Mouse (Mus musculus): ENCODE results near the gene Ern1. TPM values are rescaled to one million over a fixed set of nuclear protein-coding genes. Genes with fewer than 3 reads are reported as not detected.
"Not testable (repeated sequence)": the region's sequence is repeated elsewhere in the genome, so short reads cannot be mapped to it uniquely, and the experiment has no call there.

The Ern1 gene
- total RNA-seq, 2 experiments from 2014 or later, result 7.0 to 14.2 TPM

DNA sequence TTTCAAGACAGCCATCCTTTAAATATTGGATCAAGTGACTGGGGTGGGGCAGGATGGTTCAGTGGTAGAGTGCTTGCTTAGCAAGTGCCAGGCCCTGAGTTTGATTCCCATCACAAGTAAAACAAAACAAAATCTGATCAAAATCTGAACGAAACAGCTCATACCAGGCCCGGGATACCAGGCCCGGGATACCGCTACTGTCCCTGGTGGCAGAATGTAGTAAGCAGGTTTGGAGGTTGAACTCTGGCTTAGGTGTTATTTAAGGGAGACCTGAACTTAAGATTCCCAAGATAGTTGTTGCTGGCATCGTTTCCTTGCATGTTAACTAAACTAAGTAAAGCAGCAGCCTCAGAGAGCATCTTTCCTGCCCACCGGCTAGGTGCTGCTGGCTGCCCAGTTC, 18.6 kb upstream of the Ern1 start:
- ATAC-seq (replicated peaks; ENCODE audit: low FRiP score, low TSS enrichment, poor library complexity, severe bottlenecking), result no peak

DNA sequence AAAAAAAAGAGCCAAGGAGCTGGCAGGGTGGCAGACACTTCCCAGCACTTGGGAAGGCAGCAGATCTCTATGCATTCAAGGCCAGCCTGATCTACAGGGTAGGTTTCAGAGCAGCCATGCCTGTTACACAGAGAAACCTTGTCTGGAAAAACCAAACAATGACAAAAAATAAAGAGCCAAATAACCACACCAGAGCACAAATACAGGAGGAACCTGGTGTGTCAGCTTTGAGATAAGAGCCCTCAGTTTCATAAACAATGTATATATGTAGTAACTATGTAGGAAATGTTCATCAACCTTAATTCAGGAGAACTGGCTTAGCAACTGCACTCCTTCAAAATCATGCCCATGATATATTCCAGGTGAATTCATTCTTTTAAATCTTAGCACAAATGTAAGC, 16.5 kb upstream of the Ern1 start:
- ATAC-seq (replicated peaks; ENCODE audit: low FRiP score, low TSS enrichment, poor library complexity, severe bottlenecking), result no peak

DNA sequence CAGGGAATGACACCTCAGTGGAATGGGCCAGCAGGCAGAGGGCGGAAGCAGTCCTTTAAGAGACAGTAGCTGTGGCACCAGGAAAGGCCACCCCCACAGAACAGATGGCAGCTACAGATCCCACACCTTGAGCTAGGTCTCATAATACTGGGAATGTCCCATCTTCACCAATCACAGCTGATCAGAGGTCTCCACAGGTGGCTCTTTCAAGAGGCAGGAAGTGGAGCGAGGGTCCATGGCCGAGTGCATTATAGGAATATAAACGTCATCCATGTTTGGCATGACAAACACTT, 15.7 kb upstream of the Ern1 start:
- no peak for ATAC-seq (replicated peaks; ENCODE audit: low FRiP score, low TSS enrichment, poor library complexity, severe bottlenecking)

DNA sequence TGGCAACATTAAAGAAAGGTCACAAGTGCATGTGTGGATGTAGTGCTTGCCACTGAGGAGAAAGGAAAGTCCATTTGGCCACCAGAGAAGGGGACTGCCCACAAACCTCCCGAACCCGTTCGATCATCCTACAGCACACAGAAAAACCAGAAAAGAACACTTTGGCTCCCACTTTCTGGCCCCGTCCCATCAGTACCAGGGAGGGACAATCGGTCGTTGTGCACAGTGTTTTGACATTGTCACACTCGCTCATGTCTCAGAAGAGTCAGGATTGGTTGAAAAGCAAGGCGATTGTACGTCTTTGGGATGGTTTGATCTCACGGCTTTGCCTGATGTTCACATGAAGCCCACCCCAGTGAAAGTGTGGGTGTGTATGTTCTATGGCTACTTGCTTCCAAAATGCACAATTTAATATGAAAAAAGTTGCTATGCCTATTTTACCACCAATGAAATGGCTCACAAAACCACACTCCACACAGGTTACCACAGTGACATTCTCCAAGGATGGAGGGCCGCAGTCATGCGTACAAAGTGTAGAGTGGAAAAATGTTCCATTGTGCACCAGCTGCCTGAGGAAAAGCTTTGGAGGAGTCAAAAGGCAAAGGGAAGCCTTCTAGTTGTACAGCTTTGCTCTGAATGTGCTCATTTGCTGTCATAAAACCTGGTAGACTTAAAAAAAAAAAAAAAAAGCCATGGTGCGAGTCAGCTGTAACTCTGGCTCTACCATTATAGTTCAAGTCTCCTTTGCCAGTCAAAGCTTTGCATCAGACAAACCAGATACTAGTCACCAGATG, 15.2 kb upstream of the Ern1 start:
- ATAC-seq (replicated peaks; ENCODE audit: low FRiP score, low TSS enrichment, poor library complexity, severe bottlenecking), result no peak

DNA sequence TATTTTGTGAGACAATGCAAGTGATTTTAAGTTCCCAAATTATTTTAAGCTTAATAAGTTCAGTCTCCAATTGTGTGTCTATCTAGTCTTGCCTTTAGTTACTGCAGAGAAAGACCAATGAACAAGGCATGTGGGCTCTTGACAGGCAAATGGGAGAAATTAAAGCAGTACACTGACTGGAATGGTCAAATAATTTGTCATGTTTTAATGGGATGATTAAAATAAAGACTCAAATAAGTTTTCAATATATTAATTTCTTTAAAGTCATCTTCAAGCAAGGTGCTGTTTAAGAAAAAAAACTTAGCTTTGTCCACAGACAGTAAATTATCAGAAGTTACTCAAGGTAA, 14.5 kb upstream of the Ern1 start:
- ATAC-seq (replicated peaks; ENCODE audit: low FRiP score, low TSS enrichment, poor library complexity, severe bottlenecking), result no peak

DNA sequence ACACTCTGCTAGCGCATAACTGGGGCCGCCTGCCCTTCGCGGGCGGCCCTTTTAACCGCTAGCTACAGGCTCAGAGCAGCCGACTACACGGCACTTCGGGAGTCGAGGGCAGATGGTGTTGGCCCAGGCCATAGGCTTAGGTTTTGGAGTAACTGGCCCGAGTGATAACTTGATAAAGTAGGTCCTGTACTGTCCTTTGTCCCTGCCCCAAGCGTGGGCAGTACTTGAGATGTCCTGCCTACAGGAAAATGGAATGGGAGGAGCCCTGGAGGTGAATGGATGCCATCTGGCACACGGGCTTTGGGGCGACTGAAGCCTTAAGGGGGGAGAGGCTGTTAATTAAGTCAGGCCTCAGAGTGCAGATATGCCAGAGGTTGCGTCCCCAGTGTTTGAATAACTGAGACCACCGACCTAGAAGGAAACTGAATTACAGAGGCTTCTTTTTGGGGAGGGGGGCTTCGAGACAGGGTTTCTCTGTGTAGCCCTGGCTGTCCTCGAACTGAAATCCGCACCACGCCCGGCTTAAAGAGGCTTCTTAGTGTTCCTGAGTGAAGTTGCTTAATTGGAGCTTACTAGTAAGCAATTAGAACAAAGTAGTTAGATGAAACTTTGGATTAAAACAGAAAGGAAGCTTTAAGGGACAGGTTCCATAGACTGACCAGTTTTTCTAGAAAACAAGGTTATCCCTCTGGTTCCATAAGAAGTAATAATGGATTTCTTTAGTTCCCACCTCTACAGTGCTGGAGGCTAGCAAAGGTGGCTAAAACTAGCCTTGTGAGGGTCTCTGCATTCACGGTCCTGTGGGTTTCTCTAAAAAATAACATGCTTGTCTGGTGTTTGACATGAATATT, 13.9 kb upstream of the Ern1 start:
- peak; percentile 56 for ATAC-seq (replicated peaks; ENCODE audit: low FRiP score, low TSS enrichment, poor library complexity, severe bottlenecking)

DNA sequence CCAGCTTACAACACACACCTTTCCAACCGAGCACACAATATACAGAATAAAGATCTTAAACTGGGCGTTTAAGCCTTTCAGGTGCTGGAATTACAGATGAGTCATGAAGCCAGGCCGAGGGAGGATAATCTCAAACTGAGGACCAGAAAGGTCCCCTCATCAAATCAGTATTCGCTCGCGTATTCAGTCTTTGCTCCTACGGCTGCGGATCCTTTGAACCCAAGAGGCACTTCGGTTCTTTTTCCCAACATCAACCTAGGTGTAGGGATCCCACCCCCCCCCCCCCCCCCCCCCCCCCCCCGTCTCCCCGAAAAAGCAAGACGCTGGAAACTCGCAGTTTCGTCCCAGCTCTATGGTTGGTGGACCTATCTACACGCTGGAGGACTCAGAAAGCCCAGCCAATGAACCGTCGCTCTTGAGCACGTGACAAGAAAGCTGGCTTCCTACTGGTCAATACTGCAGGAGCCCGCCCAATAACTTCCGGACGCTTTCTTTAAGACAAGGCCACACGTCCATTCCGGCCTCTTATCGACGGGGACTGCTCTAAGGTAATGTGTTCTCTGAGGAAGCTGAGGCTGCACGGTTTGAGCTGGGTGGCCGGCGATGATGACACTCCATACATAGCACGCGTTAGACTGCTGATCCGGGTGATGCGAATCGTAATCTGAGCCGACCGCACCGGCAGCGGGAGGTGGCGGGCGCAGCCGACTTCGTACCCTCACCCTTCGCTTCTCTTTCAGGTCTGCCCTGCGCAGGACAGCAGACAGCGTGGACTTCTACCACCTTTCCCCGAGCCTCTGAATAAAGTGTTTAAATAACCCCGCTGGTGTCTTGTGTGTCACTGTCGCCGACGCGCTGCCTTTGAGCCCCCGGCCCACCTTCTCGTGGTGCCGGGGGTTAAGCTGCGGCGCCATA, 13.0 kb upstream of the Ern1 start:
- peak; percentile 94 for ATAC-seq (replicated peaks; ENCODE audit: low FRiP score, low TSS enrichment, poor library complexity, severe bottlenecking)

DNA sequence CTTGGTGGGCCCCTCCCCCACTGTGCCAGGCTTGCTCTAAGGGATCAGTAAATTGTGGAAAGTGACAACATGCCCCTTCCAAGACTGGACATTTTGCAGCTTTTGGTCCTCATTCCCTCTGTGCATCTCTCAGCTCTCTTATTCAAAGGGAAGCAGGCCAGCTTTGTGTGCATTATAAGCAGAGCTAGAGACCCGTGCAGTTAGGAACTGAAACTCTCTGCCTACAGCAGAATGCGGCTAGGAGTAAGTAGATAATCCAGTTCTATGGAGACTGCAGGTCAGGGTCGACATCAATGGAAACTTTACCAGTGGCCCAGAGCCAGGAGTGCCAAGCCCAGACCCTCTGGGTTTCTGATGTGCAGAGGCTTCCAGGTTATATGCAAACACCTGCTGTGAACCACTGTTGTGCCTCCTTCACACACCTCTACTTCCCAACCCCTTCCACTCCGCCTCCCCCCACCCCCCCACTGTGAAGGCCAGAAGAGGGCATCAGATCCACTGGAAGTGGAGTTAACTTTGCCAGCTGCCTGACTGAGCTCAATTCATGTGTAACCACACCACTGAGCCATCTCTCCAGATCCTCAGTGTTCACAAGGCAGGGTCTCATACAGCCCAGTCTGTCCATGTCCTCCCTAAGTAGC, 11.2 kb upstream of the Ern1 start:
- no peak for ATAC-seq (replicated peaks; ENCODE audit: low FRiP score, low TSS enrichment, poor library complexity, severe bottlenecking)

DNA sequence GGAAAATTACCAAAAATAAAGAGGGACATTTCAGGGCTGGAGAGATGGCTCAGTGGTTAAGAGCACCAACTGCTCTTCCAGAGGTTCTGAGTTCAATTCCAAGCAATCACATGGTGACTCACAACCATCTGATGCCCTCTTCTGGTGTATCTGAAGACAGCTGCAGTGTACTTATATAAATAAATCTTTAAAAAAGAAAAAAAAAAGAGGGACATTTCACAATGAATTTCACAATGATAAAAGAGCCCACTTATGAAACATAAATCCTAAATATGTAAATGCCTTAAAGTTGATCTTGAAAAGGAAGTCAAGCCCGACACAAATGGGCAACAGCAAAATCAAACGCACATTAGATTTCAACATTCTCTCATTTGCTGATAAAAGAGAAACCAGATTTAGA, 10.3 kb upstream of the Ern1 start:
- no peak for ATAC-seq (replicated peaks; ENCODE audit: low FRiP score, low TSS enrichment, poor library complexity, severe bottlenecking)

DNA sequence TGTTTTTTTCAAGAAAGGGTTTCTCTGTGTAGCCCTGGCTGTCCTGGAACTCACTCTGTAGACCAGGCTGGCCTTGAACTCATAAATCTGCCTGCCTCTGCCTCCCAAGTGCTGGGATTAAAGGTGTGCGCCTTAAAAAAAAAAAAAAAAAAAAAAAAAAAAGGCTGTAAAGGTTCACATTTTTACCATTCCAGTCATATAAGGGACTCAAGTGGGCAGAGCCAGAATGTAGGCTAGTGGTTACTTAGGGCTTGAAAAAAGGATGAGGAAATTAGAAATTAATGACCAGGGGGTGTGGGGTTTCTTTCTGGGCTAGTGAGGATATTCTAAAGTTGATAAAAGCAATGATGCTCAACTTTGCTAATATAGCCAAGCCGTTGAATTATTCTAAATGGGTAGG, 9.4 kb upstream of the Ern1 start:
- not testable (repeated sequence) for ATAC-seq (replicated peaks; ENCODE audit: low FRiP score, low TSS enrichment, poor library complexity, severe bottlenecking)

DNA sequence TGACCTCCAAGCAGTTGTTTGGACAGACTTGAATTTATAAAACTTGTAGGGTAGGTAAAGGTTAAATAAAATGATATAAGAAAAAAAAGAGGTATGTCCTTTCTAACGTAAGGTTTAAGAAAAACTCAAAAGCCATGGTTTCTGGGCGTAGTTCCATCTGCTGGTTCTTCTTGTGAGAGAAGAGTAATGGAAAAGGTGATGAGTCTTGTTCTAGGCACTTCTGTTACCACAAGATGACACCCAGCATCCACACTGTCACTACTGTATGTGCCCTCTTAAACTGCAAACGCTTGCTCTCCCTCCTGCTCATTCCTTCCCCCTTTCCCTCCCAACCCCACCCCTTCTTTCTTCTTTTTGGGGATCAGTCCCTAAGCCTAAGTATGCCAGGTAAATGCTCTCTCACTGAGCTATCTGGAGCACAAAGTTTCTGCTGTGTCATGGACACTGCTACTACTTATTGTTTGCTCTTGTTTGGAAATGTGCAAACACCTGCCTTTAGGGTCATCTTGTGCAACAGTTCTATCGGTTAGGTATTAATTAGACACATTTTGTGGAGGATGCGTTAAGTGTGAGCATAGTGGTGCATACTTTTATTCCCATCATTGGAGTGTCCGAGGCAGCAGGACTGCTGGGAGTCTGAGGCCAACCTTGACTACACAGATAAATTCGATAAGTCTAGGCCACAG, 5.5 kb upstream of the Ern1 start:
- ATAC-seq (replicated peaks; ENCODE audit: low FRiP score, low TSS enrichment, poor library complexity, severe bottlenecking), result no peak

DNA sequence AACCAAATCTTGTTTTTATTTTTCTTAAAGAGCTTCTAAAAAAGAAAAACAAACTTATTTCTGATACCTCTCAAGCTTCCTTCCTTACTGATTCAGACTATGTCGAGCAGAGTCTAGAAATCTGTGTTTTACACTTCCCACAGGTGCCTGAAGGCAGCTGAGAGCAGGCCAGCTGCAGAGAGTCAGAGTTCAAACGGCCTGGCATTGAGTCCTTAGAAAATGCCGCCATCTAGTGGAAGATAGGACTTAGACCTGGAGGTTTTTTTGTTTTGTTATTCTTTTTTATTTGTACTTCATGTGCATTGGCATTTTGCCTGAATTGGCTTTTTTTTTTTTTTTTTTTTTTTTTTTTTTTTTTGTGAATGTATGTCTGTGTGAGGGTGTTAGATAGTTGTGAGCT, 3.7 kb upstream of the Ern1 start:
- ATAC-seq (replicated peaks; ENCODE audit: low FRiP score, low TSS enrichment, poor library complexity, severe bottlenecking), result peak; percentile 43; the same call in 1 of the 2 replicates

DNA sequence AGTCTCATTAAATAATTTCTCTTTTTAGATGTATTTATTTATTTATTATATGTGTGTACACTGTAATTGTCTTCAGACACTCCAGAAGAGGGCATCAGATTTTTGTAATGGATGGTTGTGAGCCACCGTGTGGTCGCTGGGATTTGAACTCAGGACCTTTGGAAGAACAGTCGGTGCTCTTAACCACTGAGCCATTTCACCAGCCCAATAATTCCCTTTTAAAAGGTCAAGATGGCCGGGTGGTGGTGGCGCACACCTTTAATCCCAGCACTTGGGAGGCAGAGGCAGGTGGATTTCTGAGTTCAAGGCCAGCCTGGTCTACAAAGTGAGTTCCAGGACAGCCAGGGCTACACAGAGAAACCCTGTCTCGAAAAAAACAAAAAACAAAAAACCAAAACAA, 2.9 kb upstream of the Ern1 start:
- ATAC-seq (replicated peaks; ENCODE audit: low FRiP score, low TSS enrichment, poor library complexity, severe bottlenecking), result not testable (repeated sequence)

DNA sequence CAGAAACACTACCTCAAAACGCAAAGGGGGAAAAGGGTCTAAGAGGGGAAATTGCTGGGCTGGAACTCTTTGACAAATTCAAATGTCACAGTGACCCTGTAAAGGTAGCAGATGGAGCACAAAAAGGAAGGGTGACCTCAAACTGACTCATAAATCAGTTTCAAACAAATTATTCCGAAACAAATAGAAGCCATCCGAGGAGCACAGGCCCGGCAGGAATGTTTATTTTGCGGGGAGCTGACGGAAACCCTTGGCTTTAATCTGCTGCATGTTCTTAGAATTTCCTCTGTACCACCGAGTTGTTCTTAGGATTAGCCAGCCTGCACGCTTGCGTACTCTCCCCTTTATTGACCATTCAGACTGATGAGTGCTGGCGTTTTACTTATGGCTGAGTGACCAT, 2.4 kb upstream of the Ern1 start:
- no peak for ATAC-seq (replicated peaks; ENCODE audit: low FRiP score, low TSS enrichment, poor library complexity, severe bottlenecking)

DNA sequence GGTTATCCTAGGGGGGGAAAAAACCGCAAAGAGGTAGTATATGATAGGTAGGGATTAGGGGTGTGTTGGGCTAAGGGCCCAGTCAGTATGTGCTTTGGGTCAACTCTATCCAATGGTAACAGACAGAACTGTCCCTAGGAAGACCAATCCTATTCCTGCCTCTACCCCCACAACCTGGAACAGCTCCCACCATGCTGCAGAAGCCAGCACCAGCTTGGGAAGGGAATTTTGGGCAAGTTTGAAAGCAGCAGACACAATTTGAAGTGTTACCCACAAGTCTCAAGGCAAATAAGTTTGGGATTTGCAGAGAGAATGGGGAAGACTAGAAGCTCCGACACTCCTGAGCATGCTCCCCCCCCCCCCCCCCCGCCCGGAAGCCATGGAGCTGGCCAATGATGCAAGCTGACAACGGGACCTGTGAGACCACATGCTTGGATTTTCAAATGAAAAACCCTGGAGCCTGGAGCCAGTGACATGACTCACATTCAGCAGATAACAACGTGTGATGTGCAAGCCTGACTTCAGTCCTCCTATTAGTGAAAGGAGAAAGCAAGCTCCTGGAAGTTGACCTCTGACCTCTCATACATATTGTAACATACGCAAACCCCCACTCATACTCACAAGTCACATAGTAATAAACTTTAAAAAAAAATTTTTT, 1.5 kb upstream of the Ern1 start:
- no peak for ATAC-seq (replicated peaks; ENCODE audit: low FRiP score, low TSS enrichment, poor library complexity, severe bottlenecking)

DNA sequence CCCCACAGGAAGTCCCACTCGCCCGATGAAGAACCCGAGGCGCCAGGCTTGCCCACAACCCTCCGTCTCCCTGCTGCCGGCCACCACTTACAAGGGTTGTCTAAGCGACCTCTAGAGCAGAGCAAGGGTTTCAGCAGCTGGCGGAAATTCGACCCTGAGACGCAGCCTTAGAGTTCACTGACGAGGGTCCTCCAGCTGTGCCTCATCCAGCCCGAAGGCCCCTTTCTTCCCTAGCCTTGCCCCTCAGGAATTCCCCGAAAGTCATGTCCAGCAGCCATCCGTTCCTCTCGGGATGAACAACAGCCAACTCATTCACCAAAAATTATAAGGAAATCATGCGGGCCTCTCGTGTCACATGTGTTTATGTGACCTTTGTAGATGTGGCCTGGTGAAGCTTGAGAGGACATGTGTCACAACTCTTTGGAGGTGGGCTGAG, 492 bp upstream of the Ern1 start:
- peak; percentile 65 for ATAC-seq (replicated peaks; ENCODE audit: low FRiP score, low TSS enrichment, poor library complexity, severe bottlenecking)

DNA sequence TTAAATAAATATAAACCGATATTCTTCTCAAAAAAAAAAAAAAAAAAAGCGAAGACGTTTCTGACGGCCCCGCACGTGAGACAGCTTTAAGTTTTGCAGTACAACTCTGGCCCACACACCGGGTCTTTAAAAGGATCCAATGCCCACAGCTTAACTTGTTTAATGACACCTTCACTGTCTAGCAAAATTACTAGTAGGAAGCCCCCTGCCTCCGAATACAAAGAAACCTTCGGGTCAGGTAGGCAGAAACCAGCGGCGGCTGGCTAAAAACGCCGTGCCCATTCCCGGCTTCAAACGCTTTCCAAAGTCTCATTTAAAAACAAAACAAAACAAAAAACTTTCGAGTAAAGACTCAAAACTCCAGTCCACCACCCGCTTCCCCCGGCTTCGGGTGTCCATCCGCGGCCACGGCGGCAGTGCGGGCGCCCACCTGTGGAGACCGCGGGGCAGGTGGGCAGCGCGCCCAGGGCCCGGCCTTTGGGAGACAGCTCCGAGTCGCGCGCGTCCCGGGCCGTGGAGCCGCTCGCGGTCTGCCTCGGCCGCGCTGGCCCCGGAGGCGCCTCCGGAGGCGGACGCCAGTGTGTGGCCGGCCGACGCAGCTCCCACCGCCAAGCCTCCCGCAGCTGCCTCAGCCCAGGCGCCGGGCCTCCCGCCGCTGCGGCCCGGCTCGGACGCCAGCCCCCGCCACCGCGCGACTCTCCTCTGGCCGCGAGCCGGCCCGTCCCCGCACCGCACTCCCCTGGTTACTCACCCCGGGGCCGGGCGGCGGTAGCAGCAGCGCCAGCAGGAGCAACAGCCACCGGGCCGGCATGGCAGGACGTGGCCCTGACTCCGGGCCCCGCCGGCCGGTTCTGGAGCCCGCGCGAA, 553 bp downstream of the Ern1 start:
- no peak for ATAC-seq (replicated peaks; ENCODE audit: low FRiP score, low TSS enrichment, poor library complexity, severe bottlenecking)
